Mouse (Mus musculus) regulatory T cell (primary cell): ENCODE data around the gene C87436.

Experiments
- in situ Hi-C: fragments of 300-600 bp; cut with MboI, MseI; formaldehyde crosslinking; loops from one replicate; pipeline ENCODE4 v1.15.1; 2025; ENCODE audit warnings: high pct_unique_total_duplicates

C87436 gene

DNA sequence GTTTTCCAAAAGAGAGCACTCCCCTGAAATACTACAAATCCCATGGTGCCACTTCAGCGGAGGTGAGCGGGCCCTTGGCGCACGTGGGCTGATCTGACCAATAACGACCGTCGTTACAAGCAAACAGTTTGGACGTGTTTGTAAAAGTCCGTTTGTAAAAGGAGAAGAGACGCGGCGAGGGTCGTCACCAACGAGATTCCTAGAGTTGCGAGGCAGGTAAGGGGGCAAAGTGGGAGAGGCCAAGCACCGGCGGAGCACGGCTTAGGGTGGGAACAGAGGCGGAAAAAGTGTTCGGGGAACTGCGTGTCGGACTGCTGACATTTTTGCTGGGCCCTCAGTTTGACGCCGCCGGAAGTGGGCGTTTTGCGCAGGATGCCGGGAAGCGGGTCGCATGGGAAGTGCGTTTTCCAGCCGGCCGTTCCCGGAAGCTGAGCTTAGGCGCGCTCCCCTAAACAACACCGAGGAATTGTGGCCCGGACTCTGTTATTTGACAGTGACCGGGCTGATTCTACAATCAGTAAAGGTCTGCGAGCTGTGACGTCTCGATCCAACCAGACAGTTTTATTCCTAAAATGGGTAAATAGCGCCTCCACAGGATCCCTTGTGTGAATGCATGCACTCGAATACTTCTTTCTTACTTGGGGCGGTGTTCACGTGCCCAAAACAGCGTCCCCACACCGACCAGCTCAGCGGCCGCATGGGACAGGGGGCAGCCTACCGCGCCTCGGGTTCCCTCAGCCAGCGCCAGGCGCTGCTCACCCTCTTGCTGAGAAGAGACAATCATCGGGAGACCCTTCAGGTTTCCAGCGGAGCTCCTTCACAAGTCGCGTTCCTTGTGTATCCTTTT is at the start of gene C87436:
C87436 (plus strand) TSS at position 103 of the 847 bp plus-strand sequence.
- in situ Hi-C loops: loop anchor here (10.0 kb wide), 1 partner anchor 86 kb away; the partner anchor contains the start of gene Pcbp1

DNA sequence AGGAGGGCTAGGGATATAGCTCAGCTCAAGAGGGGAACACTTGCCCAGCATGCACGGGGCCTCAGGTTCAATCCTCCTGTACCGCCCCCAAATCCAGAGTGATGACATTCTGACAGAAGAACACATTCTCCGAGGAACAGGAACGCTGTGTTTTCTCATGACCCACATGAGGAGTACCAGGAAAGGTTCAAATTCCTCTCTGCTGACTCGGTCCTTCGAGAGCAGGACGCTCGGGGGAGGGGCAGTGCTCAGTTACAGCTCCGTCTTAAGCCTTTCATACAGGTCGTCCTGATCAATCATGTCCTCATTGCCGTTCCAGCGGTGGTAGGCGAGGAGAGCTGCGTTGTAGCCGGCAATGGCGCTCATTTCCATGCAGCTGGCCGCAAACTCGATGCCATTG is 49.7 kb upstream of the C87436 start:
- in situ Hi-C loops: no loop called here

DNA sequence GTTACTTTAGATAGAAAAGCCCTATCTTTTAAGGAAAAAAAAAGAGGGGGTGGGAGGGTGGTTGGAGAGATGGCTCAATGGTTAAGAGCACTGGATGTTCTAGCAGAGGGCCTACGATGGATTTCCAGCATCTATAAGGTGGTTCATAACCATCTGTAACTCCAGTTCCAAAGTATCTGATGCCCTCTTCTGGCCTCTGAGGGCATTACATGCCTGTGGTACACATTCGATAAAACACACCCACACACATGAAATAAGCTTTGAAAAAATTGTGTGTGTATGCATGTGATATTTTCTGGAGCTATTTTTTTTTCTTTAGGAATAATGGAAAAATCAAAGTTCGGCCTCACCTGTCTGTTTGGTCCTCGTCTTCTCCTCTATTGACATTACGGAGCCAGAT is 46.8 kb upstream of the C87436 start:
- in situ Hi-C loops: no loop called here

DNA sequence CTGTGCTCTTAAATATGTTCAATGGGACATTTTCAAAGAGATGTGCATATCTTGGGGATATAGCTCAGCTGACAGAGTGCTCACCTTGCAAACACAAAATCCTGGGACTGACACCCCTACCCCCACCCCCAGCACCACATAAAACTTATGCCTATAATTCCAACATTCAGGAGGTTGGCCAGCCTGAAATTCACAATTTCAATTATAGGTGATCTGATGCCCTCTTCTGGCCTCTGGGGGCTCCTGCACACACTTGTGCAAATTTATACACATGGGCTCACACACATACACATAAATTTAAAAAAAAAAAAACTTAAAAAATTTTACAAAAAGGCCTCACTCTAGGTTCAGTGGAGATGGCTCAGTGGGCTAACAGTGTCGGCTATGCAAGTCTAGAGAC is 45.0 kb upstream of the C87436 start:
- in situ Hi-C loops: no loop called here

- in situ Hi-C loops: no loop called here
Observed at GRCm38 (mm10) chr6:86394078-86394720, 44.0 kb upstream of the C87436 start.

GRCm38 (mm10) chr6:86395021-86395420 is 43.2 kb upstream of the C87436 start:
- in situ Hi-C loops: no loop called here

- in situ Hi-C loops: no loop called here
Observed at GRCm38 (mm10) chr6:86395969-86396368, 42.2 kb upstream of the C87436 start.

DNA sequence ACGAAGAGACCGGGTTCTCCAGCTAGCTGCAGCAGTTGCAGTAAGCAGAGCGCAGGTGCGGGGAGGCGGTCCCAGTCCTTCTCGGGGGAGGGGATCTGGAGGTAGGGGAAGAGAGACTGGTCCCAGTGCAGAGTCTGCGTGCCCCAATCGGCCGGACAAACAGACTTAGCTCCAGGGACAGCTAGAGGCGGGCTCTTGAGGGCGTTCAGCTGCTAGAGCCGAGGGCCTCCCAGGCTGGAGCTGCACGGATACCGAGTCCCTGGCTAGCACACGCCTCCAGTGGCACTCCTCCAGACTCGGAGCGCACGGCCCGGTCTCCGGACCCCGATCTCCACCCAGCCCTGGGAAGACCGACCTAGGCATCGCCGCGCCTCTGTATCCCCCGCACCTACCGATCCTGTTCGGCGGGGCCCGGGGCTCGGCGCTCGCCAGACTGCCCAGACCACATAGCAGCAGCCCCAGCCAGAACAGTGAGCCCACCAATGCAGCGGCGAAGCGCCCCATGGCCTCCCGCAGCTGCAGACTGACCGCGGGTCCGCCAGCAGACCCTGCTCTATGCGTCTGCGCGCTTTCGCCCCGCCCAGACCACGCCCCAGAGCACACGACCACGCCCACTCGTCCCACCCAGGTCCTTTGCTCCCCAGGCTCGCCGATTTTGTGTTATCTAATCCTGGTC is 41.5 kb upstream of the C87436 start, which contains the start of gene Pcyox1:
Pcyox1 (minus strand) TSS at position 574 of the 676 bp plus-strand sequence.
- in situ Hi-C loops: no loop called here

DNA sequence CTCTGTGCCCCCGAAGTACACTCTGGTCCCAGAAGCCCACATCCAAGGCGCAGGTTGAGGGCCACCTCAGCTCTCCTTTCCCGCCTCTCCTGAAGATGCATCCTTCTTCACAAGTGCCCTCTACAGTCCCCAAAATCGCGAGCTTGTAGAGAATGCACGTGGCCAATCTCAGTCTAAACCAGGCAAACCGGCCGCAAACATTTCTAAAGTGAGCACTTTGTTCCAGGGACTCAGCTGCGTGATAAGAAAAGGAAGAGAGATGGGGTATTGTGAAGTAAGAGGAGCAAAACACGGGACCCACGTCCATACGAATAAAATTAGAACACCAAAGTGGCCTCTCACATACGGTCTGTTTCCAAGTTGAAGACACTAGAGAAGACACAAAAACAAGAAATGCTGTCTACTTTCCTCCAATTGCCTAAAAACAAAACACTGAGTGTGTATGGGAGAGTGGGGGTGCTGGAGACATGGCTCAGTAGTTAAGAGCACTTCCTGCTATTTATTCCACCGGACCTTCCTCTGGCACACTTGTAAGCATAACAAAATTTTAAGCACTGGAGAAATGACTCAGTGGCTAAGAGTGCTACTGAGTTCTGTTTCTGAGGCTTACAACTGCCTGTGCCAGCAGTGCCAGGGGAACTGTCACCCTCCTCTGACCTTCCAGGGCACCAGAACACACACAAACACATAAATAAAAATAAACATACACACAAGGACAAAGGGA is 40.8 kb upstream of the C87436 start:
- in situ Hi-C loops: no loop called here

- in situ Hi-C loops: no loop called here
Observed at GRCm38 (mm10) chr6:86398986-86399385, 39.2 kb upstream of the C87436 start.

GRCm38 (mm10) chr6:86399995-86400394 is 38.2 kb upstream of the C87436 start:
- in situ Hi-C loops: loop anchor here (5.0 kb wide), 1 partner anchor 33 kb away; the partner anchor contains the start of gene Fam136a

DNA sequence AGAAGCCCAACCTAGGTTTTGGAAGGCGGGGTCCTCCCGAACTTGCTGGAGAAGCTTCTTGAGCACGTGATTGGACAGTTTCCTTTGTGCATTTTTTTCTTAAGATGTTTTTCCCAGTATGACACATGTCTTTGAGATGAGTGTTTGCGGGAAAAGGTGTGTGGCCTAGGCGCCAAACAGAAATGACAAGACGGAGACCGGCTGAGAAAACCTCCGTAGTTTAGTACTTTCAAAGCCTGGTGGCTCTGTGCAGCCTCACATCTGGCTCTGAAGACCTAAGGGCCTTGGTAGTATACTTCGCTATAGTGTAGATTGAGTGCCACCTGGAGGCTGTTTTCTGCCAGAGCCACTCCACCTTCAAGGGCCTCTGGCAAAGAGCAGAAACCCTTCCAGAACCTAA is 37.2 kb upstream of the C87436 start:
- in situ Hi-C loops: loop anchor here (5.0 kb wide), 1 partner anchor 34 kb away; the partner anchor contains the start of gene Fam136a

- in situ Hi-C loops: loop anchor here (5.0 kb wide), 1 partner anchor 36 kb away; the partner anchor contains the start of gene Fam136a
Observed at GRCm38 (mm10) chr6:86402681-86403607, 35.2 kb upstream of the C87436 start.

DNA sequence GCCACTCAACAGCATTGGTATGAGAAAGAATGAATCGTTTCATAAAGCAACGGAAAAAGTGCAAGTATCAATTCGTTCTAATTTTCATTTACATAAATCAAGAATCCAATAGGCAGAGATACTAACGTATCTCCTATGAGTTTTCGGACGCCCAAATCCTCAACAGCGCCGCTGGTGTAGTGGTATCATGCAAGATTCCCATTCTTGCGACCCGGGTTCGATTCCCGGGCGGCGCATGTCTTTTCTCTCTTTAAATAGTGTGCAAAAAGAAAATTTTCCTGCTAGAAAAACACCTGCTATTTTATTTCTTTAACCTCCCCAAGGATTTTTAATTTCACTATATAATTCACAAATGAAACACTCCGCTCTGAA is 34.5 kb upstream of the C87436 start:
- in situ Hi-C loops: loop anchor here (5.0 kb wide), 1 partner anchor 36 kb away; the partner anchor contains the start of gene Fam136a

- in situ Hi-C loops: loop anchor here (5.0 kb wide), 1 partner anchor 37 kb away; the partner anchor contains the start of gene Fam136a
Observed at GRCm38 (mm10) chr6:86404100-86404861, 33.9 kb upstream of the C87436 start, which contains the start of gene Tia1. Gene Tia1 (plus strand): TSS chr6:86404219.

DNA sequence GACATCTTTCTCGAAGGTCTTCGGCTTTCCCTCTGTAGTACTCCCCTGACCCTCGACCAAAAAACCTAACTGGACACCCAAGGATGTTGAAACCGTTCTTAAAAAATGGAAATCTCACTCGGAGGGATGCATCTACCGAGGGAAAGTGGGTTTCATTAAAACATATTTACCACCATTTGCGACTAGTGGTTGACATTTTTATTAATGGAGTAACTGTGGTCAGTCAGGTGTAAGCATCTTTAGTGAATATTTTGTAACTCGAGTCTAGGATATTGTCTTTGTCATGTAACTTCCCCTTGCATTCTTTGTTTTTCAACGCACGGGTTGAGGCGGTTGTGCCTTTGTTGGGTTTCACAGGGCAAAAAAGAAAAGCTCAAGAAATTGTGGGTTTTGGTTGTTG is 33.2 kb upstream of the C87436 start:
- in situ Hi-C loops: loop anchor here (5.0 kb wide), 1 partner anchor 38 kb away; the partner anchor contains the start of gene Fam136a

DNA sequence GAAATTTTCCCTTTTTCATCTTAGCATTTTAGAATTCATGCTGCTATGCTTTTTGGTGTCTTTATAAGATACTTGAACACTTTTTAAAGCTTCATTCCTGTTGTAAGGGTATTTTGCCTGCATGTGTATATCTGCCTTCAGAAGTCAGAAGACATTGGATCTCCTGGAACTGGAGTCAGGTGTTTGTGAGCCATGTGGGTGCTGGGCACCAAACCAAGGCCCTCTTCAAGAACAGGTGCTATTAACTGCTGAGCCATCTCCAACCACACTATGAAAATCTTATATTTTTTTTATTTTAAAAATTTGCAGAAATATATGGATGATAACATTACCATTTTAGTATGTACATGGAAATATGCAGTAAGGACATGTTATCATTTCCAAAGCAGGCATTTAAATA is 31.9 kb upstream of the C87436 start:
- in situ Hi-C loops: no loop called here

- in situ Hi-C loops: no loop called here
Observed at GRCm38 (mm10) chr6:86418711-86419110, 19.5 kb upstream of the C87436 start.

DNA sequence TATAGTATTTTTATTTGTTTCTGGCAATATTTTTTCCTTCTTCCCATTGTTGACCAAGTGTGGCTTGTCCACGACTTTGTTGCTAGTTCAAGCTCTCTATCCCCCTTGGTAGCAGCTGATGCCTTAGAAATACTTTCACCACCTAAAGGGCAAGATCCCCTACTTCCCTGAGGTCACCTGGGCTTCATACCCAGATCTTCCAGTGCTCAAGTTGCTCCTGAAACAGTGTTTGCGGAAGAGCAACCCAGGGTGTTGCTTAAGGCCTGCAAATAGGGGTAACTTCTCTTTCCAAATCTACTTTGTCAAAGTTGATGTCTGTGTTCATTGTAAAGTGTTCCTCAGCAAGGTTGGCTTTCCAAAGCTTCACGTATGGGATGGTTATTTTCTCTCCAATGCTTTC is 18.9 kb upstream of the C87436 start:
- in situ Hi-C loops: no loop called here
